Mouse (Mus musculus) thymus, postnatal 0 days (tissue): ENCODE data around the gene Gm6408. TPM values are rescaled to one million over a fixed set of nuclear protein-coding genes. Genes with fewer than 3 reads are reported as not detected.
"Not testable (repeated sequence)": the region's sequence is repeated elsewhere in the genome, so short reads cannot be mapped to it uniquely, and the experiment has no call there.

Source experiments
- DNase-seq: peaks from one replicate; pipeline ENCODE4 v3.0.0-alpha.2; 2015; ENCODE audit warnings: low spot score
- polyA plus RNA-seq: library from polyadenylated mRNA; unstranded; fragments of >200 nt; fragmentation: Nextera tagmentation; extraction: Ambion mirVana; gene quantifications from 2 replicates; pipeline ENCODE4 v1.2.1, GENCODE M21; 2015

Gene Gm6408
- polyA plus RNA-seq = not detected in 2 replicates

DNA sequence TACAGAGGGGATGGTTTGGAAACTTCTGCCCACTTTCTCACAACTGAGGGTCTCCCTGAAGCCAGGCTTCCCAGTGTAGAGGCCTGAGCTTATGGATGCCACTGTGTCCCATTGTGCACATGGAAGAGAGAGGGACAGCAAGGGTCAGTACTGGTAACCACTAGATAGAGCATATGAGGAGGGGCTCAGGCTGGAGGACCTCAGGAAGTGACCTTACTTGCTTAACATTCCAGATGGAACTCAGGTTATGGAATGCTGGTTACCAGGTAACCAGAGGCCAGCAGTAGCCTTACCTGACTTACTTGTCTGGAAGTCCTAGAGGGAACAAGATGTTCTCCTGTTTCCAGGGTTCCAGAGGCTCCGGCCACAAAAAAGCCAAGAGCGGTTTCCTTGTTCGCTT, at the start of gene Gm6408:
TSS of gene Gm6408 (plus strand) at position 301 of the 400 bp plus-strand sequence.
- not testable (repeated sequence) for DNase-seq

DNA sequence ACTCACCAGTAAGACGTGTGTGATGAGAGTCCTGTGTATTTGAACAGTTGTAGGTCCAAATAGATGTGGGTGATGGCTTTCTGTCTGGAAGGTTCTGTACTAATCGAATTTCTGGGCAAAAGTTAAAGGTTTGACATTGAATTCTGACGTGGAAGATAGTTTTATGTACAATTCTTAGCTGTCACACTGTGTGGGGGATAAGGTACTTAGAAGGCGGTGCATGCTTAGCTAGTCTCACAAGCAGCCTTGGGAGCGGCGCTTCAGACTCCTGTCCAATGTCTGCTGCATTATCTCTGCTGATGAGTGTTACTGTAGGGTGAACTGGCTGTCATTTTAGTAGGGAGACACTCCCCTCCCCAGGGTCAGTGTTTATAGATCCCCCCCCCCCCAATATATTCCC, 49.3 kb upstream of the Gm6408 start:
- DNase-seq = no peak

DNA sequence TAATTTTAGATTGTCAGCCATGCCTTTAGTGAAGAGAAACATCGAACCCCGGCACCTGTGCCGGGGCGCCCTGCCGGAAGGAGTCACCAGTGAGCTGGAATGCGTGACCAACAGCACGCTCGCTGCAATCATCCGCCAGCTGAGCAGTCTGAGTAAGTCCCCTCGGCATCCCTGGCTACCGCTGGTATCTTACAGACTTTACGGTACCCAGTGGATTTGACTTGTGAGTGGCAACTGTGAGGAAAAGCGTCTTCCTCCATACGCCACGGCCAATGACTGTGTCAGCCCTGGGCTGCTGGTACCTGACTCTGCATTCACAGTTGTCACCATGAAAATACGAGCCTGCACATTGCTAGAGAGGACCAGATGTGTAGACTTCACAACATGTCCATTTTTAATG, 46.4 kb upstream of the Gm6408 start:
- DNase-seq = no peak

DNA sequence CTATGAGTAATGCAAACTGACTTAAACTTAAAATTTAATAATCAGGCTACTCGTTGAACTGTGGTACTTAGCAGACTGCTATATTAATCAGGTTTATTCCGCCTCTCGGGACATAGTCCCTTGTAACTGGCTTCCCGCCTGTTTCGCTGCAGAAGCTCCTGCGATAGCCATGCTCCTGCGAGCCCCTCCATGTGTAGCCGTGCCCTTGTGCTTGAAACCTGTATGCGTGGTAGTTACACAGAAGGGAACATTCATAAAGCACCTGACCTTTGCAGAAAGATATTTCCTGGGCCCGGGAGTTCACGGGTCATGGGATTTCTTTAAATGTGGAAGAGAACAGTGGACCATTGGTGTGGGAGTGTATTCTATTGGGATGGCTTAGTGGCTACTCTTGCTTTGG, 45.0 kb upstream of the Gm6408 start:
- no peak for DNase-seq

DNA sequence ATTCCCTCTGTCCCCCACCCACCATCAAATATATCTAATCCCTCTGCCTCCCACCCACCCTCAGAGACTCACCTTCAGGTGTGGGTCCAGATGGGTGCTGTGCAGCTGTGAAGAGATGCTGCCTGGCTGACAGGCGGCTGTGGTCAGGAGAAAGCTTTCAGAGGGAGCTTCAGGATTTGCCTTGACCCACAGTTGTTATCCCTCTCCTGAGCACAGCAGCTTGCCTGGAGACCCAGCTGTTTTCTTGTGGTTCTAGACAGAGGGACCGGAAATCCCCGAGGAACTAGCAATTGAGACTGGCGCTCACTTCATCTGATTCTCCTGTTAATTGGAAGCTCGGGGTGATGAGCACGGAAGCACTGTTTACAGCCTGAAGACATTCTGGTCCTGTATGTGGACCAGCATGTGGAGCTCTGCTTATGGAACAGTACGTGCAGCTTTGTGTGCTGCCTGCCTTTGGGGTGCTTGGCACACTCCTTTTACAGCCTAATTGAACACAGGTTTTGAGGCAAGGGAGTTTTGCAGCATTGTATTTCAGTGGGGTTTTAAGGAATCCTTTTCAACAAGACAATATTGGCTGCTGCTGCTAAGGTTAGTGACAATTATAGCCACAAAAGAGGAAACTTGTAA, 42.5 kb upstream of the Gm6408 start:
- no peak for DNase-seq

DNA sequence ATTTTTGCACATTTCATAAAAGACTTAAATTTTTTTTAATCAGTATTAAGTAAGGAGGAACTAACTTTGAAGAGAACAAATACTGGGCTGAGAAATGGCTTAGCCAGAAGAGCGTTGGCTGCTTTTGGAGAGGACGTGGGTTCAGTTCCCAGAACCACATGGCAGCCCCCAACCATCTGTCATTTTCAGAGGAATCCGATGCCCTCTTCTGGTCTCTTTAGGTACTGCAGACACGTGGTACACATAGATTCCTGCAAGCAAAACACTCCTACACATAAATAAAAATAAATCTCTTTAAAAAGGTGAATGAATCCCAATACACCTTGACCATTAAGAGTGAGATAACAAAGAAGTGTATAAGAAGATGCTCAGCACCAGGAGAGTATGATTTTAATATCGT, 41.5 kb upstream of the Gm6408 start:
- no peak for DNase-seq

DNA sequence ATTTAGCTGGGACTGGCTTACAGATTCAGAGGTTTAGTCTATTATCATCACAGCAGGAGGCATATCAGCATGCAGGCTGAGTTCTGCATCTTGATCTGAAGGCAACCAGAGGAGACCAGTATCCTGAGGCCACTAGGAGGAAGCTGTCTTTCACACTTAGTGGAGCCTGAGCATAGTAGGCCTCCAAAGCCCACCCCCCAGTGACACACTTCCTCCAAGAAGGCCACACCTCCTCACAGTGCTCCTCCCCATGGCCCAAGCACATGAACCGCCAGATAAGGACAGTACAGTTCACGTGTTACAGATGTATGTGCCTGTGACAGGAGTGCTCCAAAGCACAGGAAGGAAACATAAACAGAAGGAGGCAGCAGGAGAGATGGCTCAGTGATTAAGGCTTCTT, 39.0 kb upstream of the Gm6408 start:
- DNase-seq = no peak

DNA sequence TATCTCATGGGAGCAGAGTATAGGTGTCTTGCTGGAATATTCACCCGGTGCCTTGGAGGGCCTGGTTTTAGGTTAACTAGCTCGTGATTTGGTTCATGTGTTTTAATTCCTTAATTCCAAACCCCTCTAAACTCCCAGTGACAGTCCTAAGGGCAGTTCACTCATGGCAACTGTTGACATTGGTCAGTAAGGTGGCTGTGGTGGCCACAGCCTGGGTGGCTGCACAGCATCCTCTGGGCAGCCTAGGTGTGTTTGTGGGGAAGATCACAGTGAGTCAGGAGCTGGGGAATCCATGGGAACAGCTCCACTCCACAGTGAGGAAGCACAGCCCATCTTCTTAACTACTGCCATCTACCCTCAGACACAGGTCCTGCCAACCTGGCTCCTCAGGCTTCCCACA, 35.1 kb upstream of the Gm6408 start:
- DNase-seq = no peak

DNA sequence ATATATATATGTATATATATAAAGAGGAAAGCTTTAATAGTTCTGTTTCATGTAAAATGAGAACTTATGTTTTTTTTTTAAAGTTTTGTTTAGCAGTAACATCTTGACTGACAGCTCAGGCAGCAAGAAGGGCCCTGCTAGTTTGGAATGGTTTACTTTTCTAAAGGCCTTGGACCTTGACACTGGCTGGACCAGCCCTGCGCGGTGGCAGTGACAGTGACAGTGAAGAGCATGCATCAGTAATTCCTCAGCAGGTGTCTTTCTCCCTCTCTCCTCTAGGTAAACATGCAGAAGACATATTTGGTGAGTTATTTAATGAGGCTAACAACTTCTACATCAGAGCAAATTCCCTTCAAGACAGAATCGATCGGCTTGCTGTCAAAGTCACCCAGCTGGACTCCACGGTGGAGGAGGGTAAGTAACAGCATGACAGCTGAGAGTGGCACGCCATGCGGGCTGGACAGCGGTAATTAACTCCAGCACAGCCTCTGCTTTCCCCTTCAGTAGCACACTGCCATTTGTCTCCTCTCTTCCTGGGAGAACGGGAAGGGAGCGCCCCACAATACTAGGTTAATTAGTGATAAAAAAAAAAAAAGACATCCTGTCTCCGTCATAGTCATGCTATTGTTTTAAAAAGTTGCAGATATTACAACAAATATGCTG, 30.0 kb upstream of the Gm6408 start:
- DNase-seq = no peak

DNA sequence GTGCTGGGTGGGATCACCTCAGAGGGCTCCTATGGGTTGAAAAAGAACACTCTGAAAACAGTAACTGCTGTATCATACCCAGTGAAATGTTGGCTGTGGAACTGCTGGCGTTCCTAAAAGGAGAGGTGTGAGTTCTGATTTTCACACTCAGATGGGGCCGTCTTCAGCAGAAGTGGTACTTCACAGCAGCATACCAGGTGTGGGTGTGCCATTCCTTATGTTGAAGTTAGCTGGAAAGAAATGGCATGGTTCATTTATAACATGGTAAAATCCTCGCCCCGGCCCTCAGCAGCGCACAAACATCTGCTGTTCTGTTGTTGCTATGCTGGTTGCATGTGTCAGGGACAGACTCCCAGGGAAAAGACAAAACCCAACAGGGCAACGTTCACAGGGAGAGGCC, 28.2 kb upstream of the Gm6408 start:
- no peak for DNase-seq

DNA sequence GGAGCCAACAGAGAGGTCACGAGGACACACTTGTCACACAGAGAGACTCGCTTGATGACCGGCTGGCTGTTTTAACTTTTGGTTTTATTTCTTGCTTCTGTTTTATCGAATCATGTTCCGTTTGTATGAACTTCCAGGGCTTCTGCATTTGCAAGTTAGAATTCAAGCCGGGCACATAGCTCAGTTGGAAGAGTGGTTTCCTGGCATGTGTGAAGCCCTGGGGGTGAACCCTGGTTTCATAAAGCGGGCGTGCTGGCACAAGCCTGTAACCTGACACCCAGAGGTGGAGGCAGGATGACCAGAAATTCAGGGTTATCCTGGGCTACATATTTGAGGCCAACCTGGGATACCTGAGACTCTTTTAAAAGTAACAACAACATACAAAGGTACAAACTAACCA, 20.2 kb upstream of the Gm6408 start:
- DNase-seq = no peak

DNA sequence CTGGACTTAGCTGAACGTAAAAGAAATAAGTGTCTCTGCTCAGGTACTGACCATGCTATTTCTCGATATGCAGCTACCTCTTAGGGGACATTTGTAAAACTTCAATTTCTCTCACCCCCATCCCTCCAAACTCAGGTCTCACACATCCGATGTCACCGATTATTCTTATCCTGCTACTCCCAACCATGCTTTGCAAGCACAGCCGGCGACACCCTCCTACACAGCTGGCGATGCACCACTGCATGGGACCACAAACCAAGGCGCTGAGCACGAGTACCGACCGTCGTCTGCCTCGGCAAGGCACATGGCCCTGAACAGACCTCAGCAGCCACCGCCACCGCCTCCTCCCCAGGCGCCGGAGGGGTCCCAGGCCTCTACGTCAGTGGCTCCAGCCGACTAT, 15.1 kb upstream of the Gm6408 start:
- DNase-seq = no peak

DNA sequence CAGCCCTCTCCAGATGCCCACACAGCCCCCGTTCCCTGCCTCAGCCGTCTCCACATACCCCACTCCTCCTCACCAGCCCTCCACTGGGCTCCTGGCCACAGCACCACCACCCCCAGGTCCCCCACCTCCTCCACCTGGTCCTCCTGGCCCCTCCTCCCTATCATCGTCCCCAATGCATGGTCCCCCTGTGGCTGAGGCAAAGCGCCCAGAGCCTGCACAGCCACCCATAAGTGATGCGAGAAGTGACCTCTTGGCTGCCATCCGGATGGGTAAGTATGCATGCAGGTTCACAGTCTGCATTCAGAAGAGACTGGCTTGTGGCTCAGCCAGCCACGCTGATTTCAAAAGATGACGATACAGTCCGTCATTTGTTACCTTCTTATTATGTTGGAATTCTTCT, 13.5 kb upstream of the Gm6408 start:
- no peak for DNase-seq

DNA sequence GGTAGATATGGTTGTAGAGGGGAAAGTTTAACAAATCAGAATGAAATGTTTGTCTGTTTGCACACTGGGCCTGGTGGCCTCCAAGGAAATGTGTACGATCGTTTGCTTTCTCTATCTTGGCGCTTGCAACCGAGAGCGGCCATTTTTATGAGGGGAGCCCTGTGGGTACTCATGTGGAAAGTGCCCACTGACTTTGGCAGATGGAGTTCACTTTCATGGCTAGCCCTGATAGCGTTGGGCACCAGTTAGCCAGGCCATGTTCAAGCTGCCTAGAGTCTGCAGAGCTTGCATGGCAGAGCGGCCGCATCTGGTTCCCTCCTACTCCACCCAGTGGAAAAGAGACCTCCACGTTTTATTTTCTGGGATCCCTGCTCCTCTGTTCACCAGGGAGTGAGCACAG, 10.9 kb upstream of the Gm6408 start:
- DNase-seq = no peak

DNA sequence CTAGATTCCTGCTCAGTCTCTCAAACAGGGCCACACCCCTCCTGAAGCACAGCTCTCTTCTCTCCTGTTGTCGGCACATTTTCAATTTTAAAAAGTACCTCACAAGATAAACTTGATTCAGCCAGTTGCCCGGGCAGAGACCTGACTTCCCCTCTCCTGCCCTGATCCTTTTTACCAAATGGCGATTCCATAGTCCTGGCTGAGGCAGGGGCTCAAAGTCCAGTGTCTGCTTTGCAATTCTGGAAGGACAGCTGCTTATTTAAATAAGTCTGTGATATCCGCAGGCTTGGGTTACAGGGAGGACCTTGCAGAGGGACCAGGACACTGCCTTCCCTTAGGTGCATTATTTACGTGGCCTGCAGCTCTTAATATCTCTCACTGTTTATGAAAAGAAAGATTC, 10.5 kb upstream of the Gm6408 start:
- no peak for DNase-seq

DNA sequence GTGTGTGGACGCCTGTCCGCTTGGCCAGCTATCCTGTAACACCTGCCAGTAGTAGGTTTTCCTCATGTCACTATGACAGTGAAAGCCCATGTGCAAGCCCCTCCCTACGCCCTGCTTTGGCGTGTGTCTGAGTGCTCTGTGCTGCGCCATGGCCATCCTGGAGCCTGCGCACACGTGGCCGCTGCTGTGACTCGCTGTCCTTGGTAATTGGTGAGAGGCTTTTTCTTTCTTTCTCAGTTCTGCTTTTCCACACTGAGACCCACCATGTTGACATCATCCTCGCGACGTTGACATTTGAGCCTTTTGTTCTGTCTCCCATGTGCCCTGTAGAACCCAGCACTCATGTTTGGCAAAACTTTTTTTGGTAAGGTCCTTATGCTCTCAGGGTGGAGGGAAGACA, 9.9 kb upstream of the Gm6408 start:
- DNase-seq = no peak

DNA sequence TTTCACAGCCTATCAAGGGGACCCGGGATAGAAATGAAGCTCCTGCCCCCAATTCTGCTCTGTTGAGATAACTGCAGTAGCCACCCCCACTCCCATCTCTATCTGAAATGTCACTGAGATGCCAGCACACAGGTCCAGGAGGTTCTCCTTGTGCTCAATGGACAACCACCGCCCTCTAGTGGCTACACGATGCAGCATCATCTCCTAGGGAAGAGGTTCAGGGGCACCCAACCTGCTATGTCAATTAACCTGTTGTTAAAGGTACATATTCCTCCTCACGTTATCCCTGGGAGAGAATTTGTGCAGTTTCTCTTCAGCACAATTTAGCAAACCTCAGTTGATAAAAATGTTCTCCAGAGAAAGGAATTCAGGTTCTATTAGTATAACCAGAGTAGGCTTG, 2.2 kb upstream of the Gm6408 start:
- DNase-seq = not testable (repeated sequence)

DNA sequence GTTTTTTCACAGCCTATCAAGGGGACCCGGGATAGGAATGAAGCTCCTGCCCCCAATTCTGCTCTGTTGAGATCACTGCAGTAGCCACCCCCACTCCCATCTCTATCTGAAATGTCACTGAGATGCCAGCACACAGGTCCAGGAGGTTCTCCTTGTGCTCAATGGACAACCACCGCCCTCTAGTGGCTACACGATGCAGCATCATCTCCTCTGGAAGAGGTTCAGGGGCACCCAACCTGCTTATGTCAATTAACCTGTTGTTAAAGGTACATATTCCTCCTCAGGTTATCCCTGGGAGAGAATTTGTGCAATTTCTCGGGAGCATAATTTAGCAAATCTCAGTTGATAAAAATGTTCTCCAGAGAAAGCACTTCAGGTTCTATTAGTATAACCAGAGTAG, 7.2 kb downstream of the Gm6408 start:
- DNase-seq = not testable (repeated sequence)

DNA sequence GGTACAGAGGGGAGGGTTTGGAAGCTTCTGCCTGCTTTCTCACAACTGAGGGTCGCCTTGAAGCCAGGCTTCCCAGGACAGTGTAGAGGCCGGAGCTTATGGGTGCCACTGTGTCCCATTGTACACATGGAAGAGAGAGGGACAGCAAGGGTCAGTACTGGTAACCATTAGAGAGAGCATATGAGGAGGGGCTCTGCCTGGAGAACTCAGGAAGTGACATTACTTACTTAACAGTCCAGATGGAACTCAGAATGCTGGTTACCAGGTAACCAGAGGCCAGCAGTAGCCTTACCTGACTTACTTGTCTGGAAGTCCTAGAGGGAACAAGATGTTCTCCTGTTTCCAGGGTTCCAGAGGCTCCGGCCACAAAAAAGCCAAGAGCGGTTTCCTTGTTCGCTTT, 9.3 kb downstream of the Gm6408 start, which contains the start of gene Gm6370:
TSS of gene Gm6370 (plus strand) at position 301 of the 400 bp plus-strand sequence.
- not testable (repeated sequence) for DNase-seq

DNA sequence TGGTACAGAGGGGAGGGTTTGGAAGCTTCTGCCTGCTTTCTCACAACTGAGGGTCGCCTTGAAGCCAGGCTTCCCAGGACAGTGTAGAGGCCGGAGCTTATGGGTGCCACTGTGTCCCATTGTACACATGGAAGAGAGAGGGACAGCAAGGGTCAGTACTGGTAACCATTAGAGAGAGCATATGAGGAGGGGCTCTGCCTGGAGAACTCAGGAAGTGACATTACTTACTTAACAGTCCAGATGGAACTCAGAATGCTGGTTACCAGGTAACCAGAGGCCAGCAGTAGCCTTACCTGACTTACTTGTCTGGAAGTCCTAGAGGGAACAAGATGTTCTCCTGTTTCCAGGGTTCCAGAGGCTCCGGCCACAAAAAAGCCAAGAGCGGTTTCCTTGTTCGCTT, 20.3 kb downstream of the Gm6408 start, which contains the start of gene 4930449I24Rik:
TSS of gene 4930449I24Rik (plus strand) at position 301 of the 400 bp plus-strand sequence.
- DNase-seq = not testable (repeated sequence)

DNA sequence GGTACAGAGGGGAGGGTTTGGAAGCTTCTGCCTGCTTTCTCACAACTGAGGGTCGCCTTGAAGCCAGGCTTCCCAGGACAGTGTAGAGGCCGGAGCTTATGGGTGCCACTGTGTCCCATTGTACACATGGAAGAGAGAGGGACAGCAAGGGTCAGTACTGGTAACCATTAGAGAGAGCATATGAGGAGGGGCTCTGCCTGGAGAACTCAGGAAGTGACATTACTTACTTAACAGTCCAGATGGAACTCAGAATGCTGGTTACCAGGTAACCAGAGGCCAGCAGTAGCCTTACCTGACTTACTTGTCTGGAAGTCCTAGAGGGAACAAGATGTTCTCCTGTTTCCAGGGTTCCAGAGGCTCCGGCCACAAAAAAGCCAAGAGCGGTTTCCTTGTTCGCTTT, 32.1 kb downstream of the Gm6408 start, which contains the start of gene Gm3402:
TSS of gene Gm3402 (plus strand) at position 301 of the 400 bp plus-strand sequence.
- DNase-seq = not testable (repeated sequence)

DNA sequence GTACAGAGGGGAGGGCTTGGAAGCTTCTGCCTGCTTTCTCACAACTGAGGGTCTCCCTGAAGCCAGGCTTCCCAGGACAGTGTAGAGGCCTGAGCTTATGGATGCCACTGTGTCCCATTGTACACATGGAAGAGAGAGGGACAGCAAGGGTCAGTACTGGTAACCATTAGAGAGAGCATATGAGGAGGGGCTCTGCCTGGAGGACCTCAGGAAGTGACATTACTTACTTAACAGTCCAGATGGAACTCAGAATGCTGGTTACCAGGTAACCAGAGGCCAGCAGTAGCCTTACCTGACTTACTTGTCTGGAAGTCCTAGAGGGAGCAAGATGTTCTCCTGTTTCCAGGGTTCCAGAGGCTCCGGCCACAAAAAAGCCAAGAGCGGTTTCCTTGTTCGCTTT, 43.7 kb downstream of the Gm6408 start, which contains the start of gene Gm3404:
TSS of gene Gm3404 (plus strand) at position 301 of the 400 bp plus-strand sequence.
- not testable (repeated sequence) for DNase-seq
